ENCODE assay signal across 10 mouse cellular contexts in the genomic region with DNA sequence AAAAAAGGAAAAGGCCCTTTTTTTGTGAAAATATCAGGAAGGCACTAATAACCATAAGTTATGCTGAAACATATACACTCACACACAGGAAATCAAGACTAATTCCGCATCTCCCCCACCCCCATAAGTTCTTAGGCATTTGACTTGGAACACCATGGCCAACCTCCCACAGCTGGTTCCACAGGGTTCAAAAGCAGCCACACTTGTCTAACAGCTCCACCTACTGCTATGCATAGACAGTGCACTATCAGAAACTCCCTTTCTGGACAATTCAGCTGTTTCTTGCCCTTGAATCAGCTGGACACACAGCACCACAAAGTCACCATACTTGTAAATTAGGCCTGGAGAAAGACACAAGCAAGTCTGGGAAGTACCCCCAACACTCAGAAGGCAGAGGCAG. TPM values are rescaled to one million over a fixed set of nuclear protein-coding genes. Genes with fewer than 3 reads are reported as not detected.
DNase-seq lines count a peak whose midpoint lies in the region; ATAC-seq and TF ChIP-seq lines count a peak whose summit lies in the region.
"Had no signal": no experiment of that assay in that cellular context is flagged by ENCODE, and none has a peak within 500 bp of the region (broad histone marks: within the 10 kb centered on the region; RNA-seq: fewer than 3 reads in every experiment).

No protein-coding gene starts in this region.

- ATAC-seq in hindbrain, postnatal 0 days, result no peak
- no peak for ATAC-seq in hindbrain, embryonic 13.5 days (ENCODE audit: low FRiP score)

- no peak overlapping the region for H3K4me3 ChIP-seq in hindbrain, postnatal 0 days (ENCODE audit: low read length)
- no peak overlapping the region for H3K4me3 ChIP-seq in hindbrain, embryonic 13.5 days
- H3K4me3 ChIP-seq: embryonic facial prominence, embryonic 13.5 days; limb, embryonic 12.5 days had no signal

- DNase-seq in hindbrain, postnatal 0 days (ENCODE audit: low spot score), result peak; percentile 17
- DNase-seq in urinary bladder, postnatal 36 days (ENCODE audit: low spot score in 2 of 2), result peak; percentile 10 to 20
- DNase-seq in urinary bladder, postnatal 10 days (ENCODE audit: low spot score), result no peak
- DNase-seq in kidney, postnatal 14 days, result peak; percentile 26
- no peak for DNase-seq in right cerebral cortex, postnatal 36 days (ENCODE audit: low spot score in 2 of 2)
- DNase-seq in T-cell, adult 2 months (ENCODE audit: low spot score), result no peak
- DNase-seq in cerebellum, postnatal 14 days, result no peak

- H3K27ac ChIP-seq in hindbrain, postnatal 0 days, result no peak overlapping the region
- H3K27ac ChIP-seq in hindbrain, embryonic 13.5 days, result no peak overlapping the region
- H3K27ac ChIP-seq: embryonic facial prominence, embryonic 13.5 days; limb, embryonic 12.5 days had no signal

- H3K4me2 ChIP-seq in hindbrain, postnatal 0 days (ENCODE audit: low read depth, low read length), result no peak overlapping the region
- H3K4me2 ChIP-seq in hindbrain, embryonic 13.5 days, result no peak overlapping the region
- H3K4me2 ChIP-seq: embryonic facial prominence, embryonic 13.5 days; limb, embryonic 12.5 days had no signal

- 72% methylated on average over 1 of the region's 1 CpGs for WGBS in hindbrain, postnatal 0 days
- 82% methylated on average over 1 of the region's 1 CpGs for WGBS in hindbrain, embryonic 13.5 days

- H3K36me3 ChIP-seq in hindbrain, postnatal 0 days (ENCODE audit: insufficient read depth, low read length), result peaks cover 42% of the 10 kb centered on the region
- H3K36me3 ChIP-seq in hindbrain, embryonic 13.5 days, result peaks cover 94% of the 10 kb centered on the region

- H3K9me3 ChIP-seq in hindbrain, postnatal 0 days (ENCODE audit: low read length), result no peaks in the 10 kb centered on the region
- no peaks in the 10 kb centered on the region for H3K9me3 ChIP-seq in hindbrain, embryonic 13.5 days
- H3K9me3 ChIP-seq: embryonic facial prominence, embryonic 13.5 days had no signal

- TF ChIP-seq CTCF in hindbrain, postnatal 0 days (IDR thresholded peaks at IDR 0.05; ENCODE audit: low read depth), result peak; percentile 63

- no peak overlapping the region for H3K9ac ChIP-seq in hindbrain, postnatal 0 days (replicated peaks; ENCODE audit: low read length)
- H3K9ac ChIP-seq in hindbrain, embryonic 13.5 days, result no peak overlapping the region
- H3K9ac ChIP-seq: embryonic facial prominence, embryonic 13.5 days; limb, embryonic 12.5 days had no signal

- no peaks in the 10 kb centered on the region for H3K4me1 ChIP-seq in hindbrain, postnatal 0 days (ENCODE audit: insufficient read depth, low read length)
- no peaks in the 10 kb centered on the region for H3K4me1 ChIP-seq in hindbrain, embryonic 13.5 days (replicated peaks)
- H3K4me1 ChIP-seq: embryonic facial prominence, embryonic 13.5 days; limb, embryonic 12.5 days had no signal

- no peaks in the 10 kb centered on the region for H3K27me3 ChIP-seq in hindbrain, postnatal 0 days (ENCODE audit: insufficient read depth, low read length)
- H3K27me3 ChIP-seq in hindbrain, embryonic 13.5 days, result no peaks in the 10 kb centered on the region
- H3K27me3 ChIP-seq: embryonic facial prominence, embryonic 13.5 days; limb, embryonic 12.5 days had no signal

RNA-seq across cellular contexts. Expression of gene Vps13d, which starts 33.6 kb away (rescaled TPM):
- total RNA-seq in hindbrain, postnatal 0 days (2014; rRNA removed), result 32.8 and 35.3 TPM in 2 replicates
- polyA plus RNA-seq in hindbrain, postnatal 0 days (2015; fragmentation: Nextera tagmentation; extraction: Ambion mirVana), result 7.8 and 8.6 TPM in 2 replicates
- 8.7 and 9.2 TPM in 2 replicates for polyA plus RNA-seq in hindbrain, embryonic 13.5 days (2015; fragmentation: Nextera tagmentation; extraction: Ambion mirVana)

Comparison
In these comparisons a context has a peak if more than half of its experiments do, and no peak if none do; other contexts are left out.
1. DNase-seq: peak in hindbrain, postnatal 0 days (single experiment), urinary bladder, postnatal 36 days (2 of 2) and kidney, postnatal 14 days (single experiment); none in urinary bladder, postnatal 10 days (single experiment), right cerebral cortex, postnatal 36 days (0 of 2), T-cell, adult 2 months (single experiment) and cerebellum, postnatal 14 days (0 of 2).